Mouse (Mus musculus) monocyte, adult 5-6 weeks (primary cell): ENCODE results near the gene Tiparp. TPM values are rescaled to one million over a fixed set of nuclear protein-coding genes. Genes with fewer than 3 reads are reported as not detected.

ENCODE experiments used
- ATAC-seq: fragments of 153-309, 156-312 bp; replicated peaks from 2 replicates; pipeline ENCODE4 v1.8.0; 2017; ENCODE audit warnings: mild to moderate bottlenecking; ENCODE audit not compliant: low TSS enrichment, insufficient number of reproducible peaks, severe bottlenecking, poor library complexity, low FRiP score
- total RNA-seq: library from RNA; stranded (forward); fragments of 200-1000, 200-491, 200-594 nt; gene quantifications from 3 replicates; pipeline ENCODE4 v1.2.3, GENCODE M21; 2017

The Tiparp gene
- total RNA-seq, result 41.8 to 78.8 TPM (median 72.4 TPM) in 3 replicates

- ATAC-seq, result peak; percentile 78
Observed at GRCm38 (mm10) chr3:65527691-65528601, at the start of gene Tiparp. TSS of gene Tiparp (plus strand) at chr3:65528410.

GRCm38 (mm10) chr3:65480676-65481075 is 47.5 kb upstream of the Tiparp start:
- ATAC-seq, result no peak

- no peak for ATAC-seq
Observed at GRCm38 (mm10) chr3:65482266-65482665, 45.9 kb upstream of the Tiparp start.

- no peak for ATAC-seq
Observed at GRCm38 (mm10) chr3:65482698-65483407, 45.4 kb upstream of the Tiparp start.

GRCm38 (mm10) chr3:65484161-65484733 is 44.0 kb upstream of the Tiparp start:
- peak; percentile 59; the same call in 1 of the 2 replicates for ATAC-seq

GRCm38 (mm10) chr3:65487419-65488088 is 40.7 kb upstream of the Tiparp start:
- no peak for ATAC-seq

- no peak for ATAC-seq
Observed at GRCm38 (mm10) chr3:65488556-65489244, 39.5 kb upstream of the Tiparp start.

GRCm38 (mm10) chr3:65489601-65490000 is 38.6 kb upstream of the Tiparp start:
- ATAC-seq, result no peak

- no peak for ATAC-seq
Observed at GRCm38 (mm10) chr3:65494291-65494763, 33.9 kb upstream of the Tiparp start.

- no peak for ATAC-seq
Observed at GRCm38 (mm10) chr3:65507766-65508165, 20.4 kb upstream of the Tiparp start.

GRCm38 (mm10) chr3:65510588-65510987 is 17.6 kb upstream of the Tiparp start:
- no peak for ATAC-seq

GRCm38 (mm10) chr3:65515751-65516150 is 12.5 kb upstream of the Tiparp start:
- ATAC-seq, result peak; percentile 99

- ATAC-seq, result no peak
Observed at GRCm38 (mm10) chr3:65516526-65516925, 11.7 kb upstream of the Tiparp start.

- ATAC-seq, result no peak
Observed at GRCm38 (mm10) chr3:65517141-65517540, 11.1 kb upstream of the Tiparp start.

- ATAC-seq, result peak; percentile 33; the same call in 1 of the 2 replicates
Observed at GRCm38 (mm10) chr3:65517747-65518527, 10.3 kb upstream of the Tiparp start.

- ATAC-seq, result no peak
Observed at GRCm38 (mm10) chr3:65521391-65521790, 6.8 kb upstream of the Tiparp start.

GRCm38 (mm10) chr3:65523397-65523796 is 4.8 kb upstream of the Tiparp start:
- no peak for ATAC-seq
